Mouse (Mus musculus) hindbrain, embryonic 10.5 days (tissue): ENCODE results near the gene Ripor1. TPM values are rescaled to one million over a fixed set of nuclear protein-coding genes. Genes with fewer than 3 reads are reported as not detected.
A peak's percentile ranks its signal among the peaks of the same experiment; 100 is the strongest.
"Not testable (repeated sequence)": the region's sequence is repeated elsewhere in the genome, so short reads cannot be mapped to it uniquely, and the experiment has no call there.

ENCODE experiments used
- DNase-seq: peaks from one replicate; pipeline ENCODE4 v3.0.0-alpha.2; 2017; ENCODE audit warnings: low spot score
- H3K27ac ChIP-seq: fragments of 300-500 bp; sonication (generic); 2 replicates; pipeline ENCODE4 v1.5.1; 2016; ENCODE audit warnings: mild to moderate bottlenecking, moderate library complexity
- H3K27me3 ChIP-seq: fragments of 300-500 bp; sonication (generic); 2 replicates; pipeline ENCODE4 v1.6.1; 2016; ENCODE audit warnings: mild to moderate bottlenecking; ENCODE audit not compliant: poor library complexity, insufficient read depth, severe bottlenecking
- H3K36me3 ChIP-seq: fragments of 300-500 bp; sonication (generic); 2 replicates; pipeline ENCODE4 v1.6.1; 2016; ENCODE audit warnings: mild to moderate bottlenecking, moderate library complexity
- H3K4me1 ChIP-seq: fragments of 300-500 bp; sonication (generic); replicated peaks from 2 replicates; pipeline ENCODE4 v1.6.1; 2016; ENCODE audit warnings: mild to moderate bottlenecking
- H3K4me3 ChIP-seq: fragments of 300-500 bp; sonication (generic); 2 replicates; pipeline ENCODE4 v1.5.1; 2016; ENCODE audit warnings: mild to moderate bottlenecking, moderate library complexity
- H3K9me3 ChIP-seq: fragments of 300-500 bp; sonication (generic); 2 replicates; pipeline ENCODE4 v1.6.1; 2016; ENCODE audit warnings: mild to moderate bottlenecking, moderate library complexity
- WGBS: fragments of 180-500 bp; shearing (Covaris S2); methylation state at CpG from one replicate; pipeline ENCODE4 v1.1.7; 2016; 5-methylcytosine and 5-hydroxymethylcytosine counted together
- polyA plus RNA-seq: library from polyadenylated mRNA; unstranded; fragments of >200 nt; fragmentation: Nextera tagmentation; extraction: Ambion mirVana; gene quantifications from 2 replicates; pipeline ENCODE4 v1.2.1, GENCODE M21; 2016

The Ripor1 gene
- 17.7 and 23.7 TPM in 2 replicates for polyA plus RNA-seq

- DNase-seq = peak; percentile 87
- WGBS = under 1% methylated on average over 41 of the region's 42 CpGs
Observed at GRCm38 (mm10) chr8:105604804-105605381, at the start of gene Ripor1. Gene Ripor1, plus strand, starts transcription at chr8:105605255.

GRCm38 (mm10) chr8:105562863-105563262 is 42.2 kb upstream of the Ripor1 start:
- 91% methylated on average over 3 of the region's 3 CpGs for WGBS
- no peak for DNase-seq
- Histone ChIP-seq H3K9me3 (no peaks in the 10 kb centered on the region), H3K4me1 (peaks cover 37% of the 10 kb centered on the region), H3K36me3 (no peaks in the 10 kb centered on the region; the same call in 1 of the 2 replicates), H3K4me3 (no peak overlapping the region), H3K27ac (no peak overlapping the region), H3K27me3 (peaks cover 7% of the 10 kb centered on the region)

More at GRCm38 (mm10) chr8:105604804-105605381, at the start of gene Ripor1:
- Histone ChIP-seq H3K4me1 (peaks cover 36% of the 10 kb centered on the region), H3K36me3 (no peaks in the 10 kb centered on the region), H3K27ac (peak within 1 kb of the TSS; percentile 93), H3K27me3 (peaks cover 12% of the 10 kb centered on the region), H3K9me3 (no peaks in the 10 kb centered on the region), H3K4me3 (peak within 1 kb of the TSS; percentile 89)

GRCm38 (mm10) chr8:105563871-105564270 is 41.2 kb upstream of the Ripor1 start:
- no peak for DNase-seq
- Histone ChIP-seq H3K4me3 (no peak overlapping the region), H3K27ac (no peak overlapping the region), H3K4me1 (peaks cover 37% of the 10 kb centered on the region), H3K9me3 (no peaks in the 10 kb centered on the region), H3K36me3 (no peaks in the 10 kb centered on the region), H3K27me3 (peaks cover 11% of the 10 kb centered on the region)
- 89% methylated on average over 1 of the region's 1 CpGs for WGBS

- 88% methylated on average over 9 of the region's 9 CpGs for WGBS
- not testable (repeated sequence) for H3K27ac ChIP-seq, H3K36me3 ChIP-seq, H3K9me3 ChIP-seq, DNase-seq
- H3K4me3 ChIP-seq = peak overlapping the region; percentile 94
- H3K27me3 ChIP-seq = peaks cover 11% of the 10 kb centered on the region
- peaks cover 37% of the 10 kb centered on the region for H3K4me1 ChIP-seq
Observed at GRCm38 (mm10) chr8:105564573-105565229, 40.4 kb upstream of the Ripor1 start.

- peaks cover 37% of the 10 kb centered on the region for H3K4me1 ChIP-seq
- WGBS = under 1% methylated on average over 31 of the region's 31 CpGs
Observed at GRCm38 (mm10) chr8:105565401-105565881, 39.6 kb upstream of the Ripor1 start.

GRCm38 (mm10) chr8:105565952-105566702 is 38.9 kb upstream of the Ripor1 start, which contains the start of gene Atp6v0d1:
Gene Atp6v0d1, minus strand, starts transcription at chr8:105566047.
- Histone ChIP-seq H3K27ac (peak within 1 kb of the TSS; percentile 89), H3K27me3 (peaks cover 11% of the 10 kb centered on the region)
- DNase-seq = peak; percentile 100

More at GRCm38 (mm10) chr8:105565401-105565881, 39.6 kb upstream of the Ripor1 start:
- Histone ChIP-seq H3K9me3 (no peaks in the 10 kb centered on the region), H3K4me3 (peak overlapping the region; percentile 94), H3K27me3 (peaks cover 11% of the 10 kb centered on the region), H3K36me3 (no peaks in the 10 kb centered on the region), H3K27ac (peak overlapping the region; percentile 89)
- no peak for DNase-seq

GRCm38 (mm10) chr8:105566703-105567595 is 38.1 kb upstream of the Ripor1 start:
- Histone ChIP-seq H3K36me3 (no peaks in the 10 kb centered on the region), H3K27ac (peak overlapping the region; percentile 89), H3K9me3 (no peaks in the 10 kb centered on the region), H3K4me1 (peaks cover 37% of the 10 kb centered on the region), H3K27me3 (peaks cover 11% of the 10 kb centered on the region), H3K4me3 (peak overlapping the region; percentile 94)
- no peak for DNase-seq
- 26% methylated on average over 27 of the region's 27 CpGs for WGBS

More at GRCm38 (mm10) chr8:105565952-105566702, 38.9 kb upstream of the Ripor1 start, which contains the start of gene Atp6v0d1:
- 4% methylated on average over 53 of the region's 53 CpGs for WGBS
- Histone ChIP-seq H3K9me3 (no peaks in the 10 kb centered on the region), H3K36me3 (no peaks in the 10 kb centered on the region), H3K4me1 (peaks cover 37% of the 10 kb centered on the region), H3K4me3 (peak within 1 kb of the TSS; percentile 94)

GRCm38 (mm10) chr8:105571810-105572209 is 33.2 kb upstream of the Ripor1 start:
- peaks cover 11% of the 10 kb centered on the region for H3K27me3 ChIP-seq
- WGBS = 91% methylated on average over 9 of the region's 9 CpGs
- H3K4me3 ChIP-seq = no peak overlapping the region
- no peaks in the 10 kb centered on the region for H3K9me3 ChIP-seq
- no peak overlapping the region for H3K27ac ChIP-seq
- peaks cover 9% of the 10 kb centered on the region for H3K4me1 ChIP-seq
- no peaks in the 10 kb centered on the region for H3K36me3 ChIP-seq
- DNase-seq = no peak

- no peaks in the 10 kb centered on the region for H3K36me3 ChIP-seq
- DNase-seq = no peak
- no peaks in the 10 kb centered on the region for H3K27me3 ChIP-seq
- H3K4me1 ChIP-seq = no peaks in the 10 kb centered on the region
- H3K4me3 ChIP-seq = no peak overlapping the region
- no peak overlapping the region for H3K27ac ChIP-seq
- H3K9me3 ChIP-seq = no peaks in the 10 kb centered on the region
Observed at GRCm38 (mm10) chr8:105573427-105573826, 31.6 kb upstream of the Ripor1 start.

GRCm38 (mm10) chr8:105574741-105575140 is 30.3 kb upstream of the Ripor1 start:
- 39% methylated on average over 6 of the region's 6 CpGs for WGBS
- no peak overlapping the region for H3K4me3 ChIP-seq
- no peaks in the 10 kb centered on the region for H3K4me1 ChIP-seq
- no peaks in the 10 kb centered on the region for H3K9me3 ChIP-seq
- H3K27me3 ChIP-seq = no peaks in the 10 kb centered on the region
- H3K36me3 ChIP-seq = no peaks in the 10 kb centered on the region
- DNase-seq = no peak
- H3K27ac ChIP-seq = no peak overlapping the region

GRCm38 (mm10) chr8:105575538-105575937 is 29.5 kb upstream of the Ripor1 start:
- Histone ChIP-seq H3K4me3 (no peak overlapping the region), H3K9me3 (no peaks in the 10 kb centered on the region), H3K27ac (no peak overlapping the region), H3K4me1 (no peaks in the 10 kb centered on the region), H3K36me3 (no peaks in the 10 kb centered on the region), H3K27me3 (no peaks in the 10 kb centered on the region)
- no peak for DNase-seq
- WGBS = 79% methylated on average over 3 of the region's 3 CpGs

GRCm38 (mm10) chr8:105579719-105580118 is 25.3 kb upstream of the Ripor1 start:
- WGBS = 72% methylated on average over 3 of the region's 3 CpGs
- no peaks in the 10 kb centered on the region for H3K9me3 ChIP-seq
- H3K4me3 ChIP-seq = no peak overlapping the region
- no peak for DNase-seq
- H3K36me3 ChIP-seq = no peaks in the 10 kb centered on the region
- no peaks in the 10 kb centered on the region for H3K4me1 ChIP-seq
- H3K27me3 ChIP-seq = no peaks in the 10 kb centered on the region
- no peak overlapping the region for H3K27ac ChIP-seq
